Mouse (Mus musculus) thymus, postnatal 36 days (tissue): ENCODE results near the gene Pdia3.
"Not testable (repeated sequence)": the region's sequence is repeated elsewhere in the genome, so short reads cannot be mapped to it uniquely, and the experiment has no call there.

Experiments
- DNase-seq, 2 experiments: peaks; one replicate each; pipeline ENCODE4 v3.0.0; 2022; ENCODE audit warnings: mixed read lengths in 2 of 2

Pdia3 gene

GRCm38 (mm10) chr2:121480498-121480897 lies 66.9 kb downstream of the Pdia3 start:
- DNase-seq = peak; percentile 33 to 37

- DNase-seq = not testable (repeated sequence)
These were observed 67.3 kb downstream of the Pdia3 start for GRCm38 (mm10) chr2:121480916-121481315.

- no peak for DNase-seq
These were observed 70.0 kb downstream of the Pdia3 start for GRCm38 (mm10) chr2:121483576-121483975.

- DNase-seq = not testable (repeated sequence)
These were observed 70.8 kb downstream of the Pdia3 start for GRCm38 (mm10) chr2:121484403-121484802.
